Mouse (Mus musculus) intestine, embryonic 15.5 days (tissue): ENCODE measurements around the gene Rfc5. TPM values are rescaled to one million over a fixed set of nuclear protein-coding genes. Genes with fewer than 3 reads are reported as not detected.
A peak's percentile ranks its signal among the peaks of the same experiment; 100 is the strongest.
"Not testable (repeated sequence)": the region's sequence is repeated elsewhere in the genome, so short reads cannot be mapped to it uniquely, and the experiment has no call there.

Experiments used
- ATAC-seq: fragments of 200-750 bp; cut with Nextera tagmentation; 2 replicates; pipeline ENCODE4 v1.8.0; 2017; ENCODE audit warnings: moderate TSS enrichment, moderate library complexity
- H3K27ac ChIP-seq: fragments of 300-500 bp; sonication (generic); 2 replicates; pipeline ENCODE4 v1.5.1; 2015; ENCODE audit warnings: mild to moderate bottlenecking, inconsistent platforms
- H3K27me3 ChIP-seq: fragments of 300-500 bp; sonication (generic); replicated peaks from 2 replicates; pipeline ENCODE4 v1.6.1; 2015; ENCODE audit warnings: inconsistent platforms
- H3K36me3 ChIP-seq: fragments of 300-500 bp; sonication (generic); 2 replicates; pipeline ENCODE4 v1.6.1; 2015; ENCODE audit warnings: inconsistent platforms
- H3K4me1 ChIP-seq: fragments of 300-500 bp; sonication (generic); replicated peaks from 2 replicates; pipeline ENCODE4 v1.6.1; 2015; ENCODE audit warnings: inconsistent platforms
- H3K4me2 ChIP-seq: fragments of 300-500 bp; sonication (generic); replicated peaks from 2 replicates; pipeline ENCODE4 v1.6.1; 2015; ENCODE audit warnings: mild to moderate bottlenecking, inconsistent platforms
- H3K4me3 ChIP-seq: fragments of 300-500 bp; sonication (generic); replicated peaks from 2 replicates; pipeline ENCODE4 v1.5.1; 2015; ENCODE audit warnings: inconsistent platforms
- H3K9ac ChIP-seq: fragments of 300-500 bp; sonication (generic); 2 replicates; pipeline ENCODE4 v1.6.1; 2015; ENCODE audit warnings: inconsistent platforms
- H3K9me3 ChIP-seq: fragments of 300-500 bp; sonication (generic); 2 replicates; pipeline ENCODE4 v1.6.1; 2016; ENCODE audit warnings: inconsistent platforms
- WGBS: fragments of 180-500 bp; shearing (Covaris S2); methylation state at CpG from one replicate; pipeline ENCODE4 v1.1.7; 2015; 5-methylcytosine and 5-hydroxymethylcytosine counted together
- polyA plus RNA-seq: library from polyadenylated mRNA; unstranded; fragments of >200 nt; fragmentation: Nextera tagmentation; extraction: Ambion mirVana; gene quantifications from 2 replicates; pipeline ENCODE4 v1.2.1, GENCODE M21; 2015

Rfc5 gene
- polyA plus RNA-seq: 95.5 and 104 TPM in 2 replicates

DNA sequence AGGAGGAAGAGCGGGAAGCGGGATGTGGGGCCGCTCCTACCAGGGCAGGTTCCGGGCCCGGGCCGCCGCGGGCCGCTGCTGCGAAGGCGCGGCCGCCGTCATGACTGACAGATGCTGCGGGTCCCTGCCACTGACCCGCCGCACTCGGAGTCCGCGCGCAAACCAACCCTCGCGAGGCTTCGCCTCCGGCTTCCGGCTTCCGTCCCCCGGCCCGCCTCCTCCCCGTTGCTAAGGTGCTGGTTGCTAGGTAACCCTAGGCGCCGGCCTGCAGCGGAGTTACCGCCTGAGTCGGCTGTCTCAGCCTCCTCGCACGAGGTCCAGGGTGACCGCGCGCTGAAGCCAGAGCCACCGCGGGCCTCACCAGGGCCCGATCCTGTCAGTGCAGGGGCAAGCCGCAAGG is at the start of gene Rfc5:
TSS of gene Rfc5 (minus strand) at position 171 of the 400 bp plus-strand sequence.
- peak within 1 kb of the TSS; percentile 88 for H3K9ac ChIP-seq
- peaks cover 16% of the 10 kb centered on the region for H3K4me1 ChIP-seq
- H3K9me3 ChIP-seq: 0 out of 2 replicates have a peak, but pooled peaks cover 6% of the 10 kb centered on the region
- H3K4me2 ChIP-seq: peak within 1 kb of the TSS; percentile 71
- peak within 1 kb of the TSS; percentile 64; the same call in 1 of the 2 replicates for H3K27ac ChIP-seq
- H3K27me3 ChIP-seq: no peaks in the 10 kb centered on the region
- H3K36me3 ChIP-seq: peaks cover 17% of the 10 kb centered on the region
- WGBS: 0% methylated on average over 44 of the region's 44 CpGs
- ATAC-seq: peak; percentile 99
- peak within 1 kb of the TSS; percentile 84 for H3K4me3 ChIP-seq

DNA sequence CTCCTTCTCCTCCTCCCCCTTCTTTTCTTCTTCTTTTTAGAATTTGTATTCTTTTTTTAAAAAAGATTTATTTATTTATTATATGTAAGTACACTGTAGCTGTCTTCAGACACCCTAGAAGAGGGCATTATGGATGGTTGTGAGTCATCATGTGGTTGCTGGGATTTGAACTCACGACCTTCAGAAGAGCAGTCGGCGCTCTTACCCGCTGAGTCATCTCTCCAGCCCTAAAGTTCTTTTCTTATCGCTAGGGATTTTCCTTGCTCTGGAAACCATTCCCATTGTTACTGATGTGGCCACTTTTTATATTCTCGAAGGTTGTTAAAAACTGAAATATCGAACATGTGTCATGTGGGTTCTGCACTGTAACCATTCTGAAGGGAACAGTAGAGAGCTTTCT is 44.7 kb upstream of the Rfc5 start:
- H3K4me1 ChIP-seq, H3K4me3 ChIP-seq, H3K9ac ChIP-seq, H3K27me3 ChIP-seq, H3K27ac ChIP-seq, H3K9me3 ChIP-seq, ATAC-seq, H3K36me3 ChIP-seq, H3K4me2 ChIP-seq: not testable (repeated sequence)
- WGBS: 91% methylated on average over 7 of the region's 7 CpGs

DNA sequence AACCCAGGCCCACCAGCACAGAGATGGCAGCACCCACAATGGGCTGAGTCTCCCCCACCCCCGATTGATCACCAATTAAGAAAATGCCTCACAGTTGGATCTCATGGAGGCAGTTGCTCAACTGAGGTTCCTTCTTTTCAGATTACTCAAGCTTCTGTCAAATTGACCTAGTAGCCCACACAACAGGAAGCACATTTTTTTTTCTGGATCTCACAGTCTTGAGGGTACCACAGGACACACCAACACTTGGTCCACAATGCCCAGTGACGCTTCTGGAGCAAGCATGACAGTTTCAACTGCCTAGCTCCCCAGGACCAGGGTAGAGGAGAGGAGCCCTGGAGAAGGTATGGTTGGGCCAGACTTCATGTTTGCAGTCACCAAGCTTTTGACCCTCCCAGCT is 28.6 kb upstream of the Rfc5 start:
- Histone ChIP-seq H3K4me1 (peaks cover 7% of the 10 kb centered on the region; the same call in 1 of the 2 replicates), H3K27me3 (peaks cover 30% of the 10 kb centered on the region), H3K4me2 (no peak overlapping the region), H3K4me3 (no peak overlapping the region), H3K9ac (no peak overlapping the region), H3K9me3 (no peaks in the 10 kb centered on the region), H3K27ac (no peak overlapping the region), H3K36me3 (no peaks in the 10 kb centered on the region)
- no peak for ATAC-seq
- 81% methylated on average over 2 of the region's 2 CpGs for WGBS

DNA sequence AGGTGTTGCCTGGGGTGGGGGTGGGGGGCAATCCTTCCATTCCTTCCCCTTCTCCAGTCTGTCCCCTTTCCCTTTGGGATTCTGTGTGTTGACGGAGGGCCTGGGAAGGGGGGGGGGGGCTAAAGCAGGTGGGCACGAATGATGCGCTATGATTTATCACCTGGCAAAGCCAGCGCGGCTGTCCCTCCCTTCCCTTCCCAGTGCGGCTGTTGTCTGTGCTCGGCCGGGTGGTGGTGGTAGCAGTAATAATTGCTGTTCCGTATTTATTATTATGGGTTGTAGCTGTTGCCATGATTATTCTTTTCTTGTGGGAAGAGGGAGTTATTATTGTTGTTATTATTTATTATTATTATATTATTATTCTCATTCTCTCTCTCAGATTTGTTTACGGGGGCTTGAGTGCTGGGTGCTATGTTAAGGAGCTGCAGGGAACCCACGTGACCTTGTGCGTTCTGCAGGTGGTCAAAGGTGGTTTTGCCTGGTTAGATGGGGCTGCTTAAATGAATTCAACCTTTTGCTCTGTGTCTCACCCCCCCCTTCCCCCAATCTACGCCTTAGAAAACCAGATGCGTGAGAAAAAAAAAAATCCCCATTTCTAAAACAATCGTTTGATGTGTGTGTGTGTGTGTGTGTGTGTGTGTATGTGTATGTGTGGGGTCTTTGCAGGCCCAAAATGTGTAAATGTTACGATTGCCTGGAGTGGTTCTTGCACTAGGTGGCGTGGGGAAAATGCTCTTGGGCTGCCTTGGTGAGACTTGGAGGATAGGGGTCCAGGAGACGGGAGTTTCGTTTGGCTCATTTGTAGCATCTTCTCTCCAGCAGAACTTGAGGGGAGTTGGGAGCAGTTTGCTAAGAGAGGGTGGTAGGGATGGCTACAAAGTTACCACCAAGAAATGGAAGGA is 26.4 kb upstream of the Rfc5 start:
- no peaks in the 10 kb centered on the region for H3K36me3 ChIP-seq
- no peak overlapping the region for H3K9ac ChIP-seq
- peaks cover 38% of the 10 kb centered on the region for H3K27me3 ChIP-seq

DNA sequence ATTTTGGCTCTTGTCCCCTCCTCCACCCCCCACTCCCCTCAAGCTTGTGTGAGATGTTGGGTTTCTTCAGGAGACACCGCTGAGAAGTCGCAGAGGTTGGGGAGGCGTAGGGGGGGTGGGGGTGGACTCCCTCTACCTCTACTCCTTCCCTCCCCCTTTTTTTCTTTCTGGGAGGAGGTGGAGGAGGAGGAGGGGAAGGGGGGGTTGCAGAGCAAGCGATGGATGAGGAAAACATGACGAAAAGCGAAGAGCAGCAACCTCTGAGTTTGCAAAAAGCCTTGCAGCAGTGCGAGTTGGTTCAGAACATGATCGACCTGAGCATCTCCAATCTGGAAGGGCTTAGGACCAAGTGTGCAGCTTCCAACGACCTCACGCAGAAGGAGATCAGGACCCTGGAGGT is 25.8 kb upstream of the Rfc5 start:
- H3K9me3 ChIP-seq: no peaks in the 10 kb centered on the region
- H3K4me2 ChIP-seq: peak overlapping the region; percentile 96
- H3K4me3 ChIP-seq: peak overlapping the region; percentile 61
- H3K4me1 ChIP-seq: peaks cover 7% of the 10 kb centered on the region; the same call in 1 of the 2 replicates
- H3K9ac ChIP-seq: no peak overlapping the region
- H3K27me3 ChIP-seq: peaks cover 38% of the 10 kb centered on the region
- WGBS: 4% methylated on average over 10 of the region's 10 CpGs
- H3K27ac ChIP-seq: no peak overlapping the region
- no peaks in the 10 kb centered on the region for H3K36me3 ChIP-seq
- ATAC-seq: 0 out of 2 replicates have a peak, but pooled peaks have one; percentile 15

More for the DNA sequence above, 26.4 kb upstream of the Rfc5 start:
- H3K9me3 ChIP-seq: no peaks in the 10 kb centered on the region
- peaks cover 7% of the 10 kb centered on the region; the same call in 1 of the 2 replicates for H3K4me1 ChIP-seq
- 30% methylated on average over 19 of the region's 19 CpGs for WGBS
- no peak overlapping the region for H3K27ac ChIP-seq
- H3K4me3 ChIP-seq: peak overlapping the region; percentile 61; the same call in 1 of the 2 replicates
- H3K4me2 ChIP-seq: peak overlapping the region; percentile 96
- ATAC-seq: no peak

DNA sequence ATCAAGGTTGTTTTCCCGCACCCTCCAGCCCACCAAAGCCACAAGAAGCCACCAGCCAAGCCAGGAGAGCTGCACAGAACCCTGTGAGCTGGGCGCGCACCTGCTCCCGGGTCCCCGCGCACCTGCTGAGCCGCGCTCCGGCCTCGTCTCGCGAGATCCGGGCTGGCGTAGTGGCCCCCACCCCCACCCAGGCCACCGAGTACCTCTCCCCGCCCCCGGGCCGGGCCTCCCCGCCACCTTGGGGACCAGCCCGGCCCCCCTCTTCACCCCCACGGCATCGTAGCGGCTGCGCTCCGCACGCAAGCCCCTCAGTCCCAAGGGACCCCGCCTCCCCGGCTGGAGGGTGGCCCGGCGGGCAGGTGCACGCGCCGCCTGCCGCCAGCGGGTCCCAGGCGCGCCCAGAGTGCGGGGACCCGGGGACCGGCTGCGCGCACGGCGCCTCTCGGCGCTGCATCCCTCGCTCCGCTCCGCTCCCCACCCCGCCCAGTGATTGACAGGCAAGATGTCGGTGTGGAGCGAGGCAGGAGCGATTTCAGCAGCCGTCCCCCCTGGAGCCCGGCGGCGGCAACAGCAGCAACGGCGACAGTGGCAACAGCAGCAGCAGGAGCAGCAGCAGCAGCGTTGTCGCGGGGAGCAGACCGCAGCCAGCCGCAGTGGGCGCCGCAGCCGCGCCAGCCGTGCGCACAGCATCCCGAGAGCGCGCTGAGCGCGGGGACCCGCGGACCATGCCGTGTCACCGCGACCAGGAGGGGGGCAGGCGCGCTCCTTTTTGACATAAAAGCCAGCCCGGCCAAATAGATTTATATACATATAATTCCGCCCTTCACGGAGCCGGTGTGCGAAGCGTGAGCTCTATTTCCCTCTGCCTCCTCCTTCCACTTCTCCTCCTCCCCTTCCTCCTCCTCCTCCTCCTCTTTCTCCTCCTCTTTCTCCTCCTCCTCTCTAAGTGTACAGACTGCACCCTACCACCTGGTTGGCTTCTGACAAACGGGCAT is 25.0 kb upstream of the Rfc5 start, which contains the start of gene Ksr2:
TSS of gene Ksr2 (plus strand) at position 494 of the 995 bp plus-strand sequence.
- peaks cover 7% of the 10 kb centered on the region; the same call in 1 of the 2 replicates for H3K4me1 ChIP-seq
- H3K27ac ChIP-seq: no peak within 1 kb of the TSS
- peaks cover 38% of the 10 kb centered on the region for H3K27me3 ChIP-seq

DNA sequence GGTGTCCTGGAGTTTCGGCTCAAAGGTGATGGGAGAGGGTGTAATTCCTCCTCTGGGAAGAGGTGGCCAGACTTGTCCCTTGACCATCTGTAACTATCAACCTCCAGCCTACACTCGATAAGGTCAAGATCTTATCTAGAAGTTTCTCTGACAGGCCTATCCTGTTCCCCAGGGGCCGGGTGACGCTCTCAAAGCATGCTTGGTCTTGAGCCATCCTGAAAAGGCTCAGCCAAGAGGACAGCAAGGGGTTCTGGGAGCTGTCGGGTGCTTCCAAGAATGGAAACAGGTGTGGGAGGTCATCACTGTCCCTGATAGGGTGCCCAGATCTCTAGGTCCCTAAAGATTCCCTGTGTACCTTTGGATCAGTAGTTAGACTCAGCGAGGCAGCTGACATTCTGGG is 20.5 kb upstream of the Rfc5 start:
- Histone ChIP-seq H3K27me3 (peaks cover 21% of the 10 kb centered on the region), H3K9me3 (no peaks in the 10 kb centered on the region), H3K4me3 (no peak overlapping the region), H3K36me3 (no peaks in the 10 kb centered on the region), H3K4me1 (peaks cover 7% of the 10 kb centered on the region; the same call in 1 of the 2 replicates), H3K4me2 (no peak overlapping the region), H3K9ac (no peak overlapping the region), H3K27ac (no peak overlapping the region)
- WGBS: 61% methylated on average over 6 of the region's 6 CpGs
- no peak for ATAC-seq

More for the DNA sequence above, 25.0 kb upstream of the Rfc5 start, which contains the start of gene Ksr2:
- peak within 1 kb of the TSS; percentile 18; the same call in 1 of the 2 replicates for H3K9ac ChIP-seq
- no peaks in the 10 kb centered on the region for H3K9me3 ChIP-seq
- peak within 1 kb of the TSS; percentile 61 for H3K4me3 ChIP-seq
- under 1% methylated on average over 89 of the region's 89 CpGs for WGBS
- peak; percentile 95 for ATAC-seq
- H3K36me3 ChIP-seq: no peaks in the 10 kb centered on the region
- peak within 1 kb of the TSS; percentile 96 for H3K4me2 ChIP-seq

DNA sequence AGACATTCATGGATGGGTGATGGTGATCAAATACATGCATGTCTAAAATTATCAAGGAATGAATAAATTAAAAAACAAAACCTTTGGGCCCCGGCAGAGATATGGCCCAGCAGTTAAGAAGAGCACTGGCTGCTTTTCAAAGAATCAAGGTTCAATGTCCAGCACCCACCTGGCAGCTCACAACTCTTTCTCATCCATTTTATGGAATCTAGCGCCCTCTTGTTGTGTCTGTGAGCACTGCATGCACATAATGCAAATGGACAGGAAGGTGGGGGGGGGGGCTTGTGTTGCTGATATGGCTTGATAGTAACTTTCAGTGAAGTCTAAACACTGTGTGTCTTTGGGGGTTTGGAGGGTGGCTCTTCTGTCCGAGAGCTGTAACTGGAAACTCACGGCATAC is 19.4 kb upstream of the Rfc5 start:
- Histone ChIP-seq H3K27ac (no peak overlapping the region), H3K27me3 (peaks cover 10% of the 10 kb centered on the region), H3K36me3 (no peaks in the 10 kb centered on the region), H3K4me3 (no peak overlapping the region), H3K9me3 (no peaks in the 10 kb centered on the region), H3K4me1 (no peaks in the 10 kb centered on the region), H3K9ac (no peak overlapping the region), H3K4me2 (no peak overlapping the region)
- ATAC-seq: no peak
- WGBS: 61% methylated on average over 4 of the region's 4 CpGs

DNA sequence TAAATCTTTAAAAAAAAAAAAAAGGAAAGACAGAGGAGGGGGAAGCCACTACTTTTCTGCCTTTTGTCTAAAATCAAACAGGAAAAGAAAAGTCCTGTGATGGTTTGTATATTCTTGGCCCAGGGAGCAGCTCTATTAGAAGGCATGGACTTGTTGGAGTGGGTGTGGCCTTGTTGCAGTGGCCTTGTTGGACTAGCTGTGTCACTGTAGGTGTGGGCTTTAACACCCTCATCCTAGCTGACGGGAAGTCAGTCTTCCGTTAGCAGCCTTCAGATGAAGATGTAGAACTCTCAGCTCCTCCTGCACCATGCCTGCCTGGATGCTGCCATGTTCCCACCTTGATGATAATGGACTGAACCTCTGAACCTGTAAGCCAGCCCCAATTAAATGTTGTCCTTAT is 15.8 kb upstream of the Rfc5 start:
- not testable (repeated sequence) for H3K27ac ChIP-seq, H3K9me3 ChIP-seq
- WGBS: 72% methylated on average over 2 of the region's 2 CpGs

DNA sequence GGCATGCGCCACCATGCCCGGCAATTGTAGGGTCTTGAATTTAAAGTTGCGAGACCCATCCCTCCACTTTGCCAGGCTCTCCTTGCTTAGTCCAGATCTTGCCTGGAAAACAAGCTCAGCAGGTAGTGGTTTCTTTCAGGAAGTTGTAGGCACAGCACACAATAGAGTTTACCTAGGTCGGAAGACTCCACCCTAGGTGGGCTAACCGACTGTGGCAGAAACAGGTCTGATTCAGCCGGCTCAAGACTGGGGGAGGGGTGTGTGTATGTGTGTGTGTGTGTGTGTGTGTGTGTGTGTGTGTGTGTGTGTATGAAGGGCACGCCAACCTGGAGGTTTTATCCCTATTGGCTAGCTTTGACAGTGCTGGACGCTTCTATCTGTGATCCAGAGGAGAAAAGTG is 14.8 kb upstream of the Rfc5 start:
- ATAC-seq: no peak
- Histone ChIP-seq H3K4me2 (no peak overlapping the region), H3K4me1 (no peaks in the 10 kb centered on the region), H3K36me3 (no peaks in the 10 kb centered on the region), H3K9ac (no peak overlapping the region), H3K4me3 (no peak overlapping the region), H3K27ac (no peak overlapping the region), H3K9me3 (no peaks in the 10 kb centered on the region), H3K27me3 (no peaks in the 10 kb centered on the region)
- WGBS: 80% methylated on average over 7 of the region's 8 CpGs

More for the DNA sequence above, 15.8 kb upstream of the Rfc5 start:
- H3K4me2 ChIP-seq, H3K9ac ChIP-seq, H3K36me3 ChIP-seq, H3K27me3 ChIP-seq, H3K4me3 ChIP-seq, H3K4me1 ChIP-seq, ATAC-seq: not testable (repeated sequence)

DNA sequence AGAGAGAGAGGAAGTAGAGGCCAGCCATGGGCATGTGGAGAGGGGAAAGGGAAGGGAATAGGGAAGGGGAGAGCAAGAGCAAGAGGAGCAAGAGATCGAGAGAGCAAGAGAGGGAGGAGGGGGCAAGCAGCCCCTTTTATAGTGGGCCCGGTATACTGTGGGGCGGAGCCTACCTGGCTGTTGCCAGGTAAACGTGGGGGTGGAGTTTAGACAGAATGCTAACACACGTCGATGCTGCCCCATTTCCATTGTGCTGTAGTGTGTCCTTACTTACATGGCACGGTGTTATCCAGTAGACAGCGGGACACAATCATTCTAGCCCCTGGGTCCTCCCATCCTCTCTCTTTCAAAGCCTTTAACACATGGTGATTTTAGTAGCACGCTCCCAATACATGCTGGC is 10.4 kb upstream of the Rfc5 start:
- Histone ChIP-seq H3K27me3 (no peaks in the 10 kb centered on the region), H3K4me3 (no peak overlapping the region), H3K4me1 (0 out of 2 replicates have a peak, but pooled peaks cover 3% of the 10 kb centered on the region), H3K9ac (no peak overlapping the region), H3K27ac (no peak overlapping the region), H3K4me2 (no peak overlapping the region), H3K9me3 (no peaks in the 10 kb centered on the region), H3K36me3 (no peaks in the 10 kb centered on the region)
- WGBS: 69% methylated on average over 9 of the region's 9 CpGs
- no peak for ATAC-seq
